Mouse (Mus musculus) gastrocnemius, postnatal 36 days (tissue): ENCODE measurements at regions not wholly inside any gene's neighbourhood (a gene's known extent, or its start where the extent isn't known, plus 50 kb on each side); places are given as distances from the start of the nearest gene placed in this dataset.

Experiments used
- DNase-seq, 2 experiments: peaks; one replicate each; pipeline ENCODE4 v3.0.0; 2022
- intact Hi-C: fragments of 180-260 bp; cut with DNase I; formaldehyde crosslinking; loops from one replicate; pipeline ENCODE4 v1.15.1; 2025

DNA sequence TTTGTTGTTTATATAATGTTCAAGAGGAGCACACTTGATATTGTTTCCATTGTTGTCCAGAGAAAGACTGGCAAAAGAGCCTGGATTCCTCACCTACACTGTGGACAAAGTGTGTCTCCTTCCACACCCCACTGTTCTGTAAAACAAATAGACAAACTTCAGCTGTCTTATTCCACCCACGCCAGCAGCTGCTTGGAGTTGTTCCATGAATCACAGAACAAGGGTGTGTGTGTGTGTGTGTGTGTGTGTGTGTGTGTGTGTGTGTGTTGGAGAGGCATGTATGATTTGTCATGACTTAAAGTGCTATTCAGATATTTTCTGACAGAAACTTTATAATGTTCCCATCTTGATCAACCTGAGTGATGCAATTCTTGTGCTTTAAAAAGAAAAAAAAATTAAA, 114.1 kb upstream of the Rap2b start:
- peak in 1 of 2 experiments; percentile 8 for DNase-seq
- intact Hi-C loops, result no loop called here

DNA sequence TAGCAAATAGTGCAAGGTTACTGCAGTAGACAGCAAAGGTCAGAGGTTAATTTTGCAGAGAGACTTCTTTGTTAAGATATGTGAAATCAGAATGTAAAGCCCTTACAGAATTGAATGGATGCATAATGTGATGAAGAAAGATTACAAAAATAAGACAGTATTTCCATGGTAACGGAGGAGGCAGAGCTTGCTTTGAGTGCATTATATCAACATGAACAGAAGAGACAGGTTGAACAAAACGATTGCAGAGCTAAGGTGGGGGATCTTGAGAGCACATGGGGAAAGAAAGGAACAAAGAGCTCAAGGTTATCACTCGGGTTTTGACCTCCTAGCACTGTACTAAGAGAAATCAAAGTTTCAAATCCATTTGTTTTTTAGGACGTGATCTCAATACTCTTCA, 106.2 kb upstream of the Rap2b start:
- DNase-seq, result no peak
- intact Hi-C loops, result no loop called here

DNA sequence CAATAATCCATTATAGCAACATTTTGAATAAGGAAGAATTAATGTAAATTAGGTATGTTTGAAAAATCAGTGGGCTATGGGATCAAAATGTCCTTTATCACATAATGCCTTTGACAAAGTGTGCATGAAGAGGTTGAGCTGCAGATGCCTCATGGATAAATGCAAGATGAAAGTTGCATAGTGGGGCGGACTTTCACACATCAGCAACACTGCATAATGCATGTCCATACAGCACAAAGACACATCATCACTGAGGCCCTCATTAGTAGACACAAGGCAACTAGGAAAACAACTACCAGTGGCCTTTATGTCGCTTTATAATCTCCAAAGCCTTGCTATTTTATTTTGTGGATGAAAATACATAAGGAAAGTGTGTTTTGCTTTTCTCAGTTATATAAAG, 105.8 kb upstream of the Rap2b start:
- intact Hi-C loops, result no loop called here
- no peak for DNase-seq

DNA sequence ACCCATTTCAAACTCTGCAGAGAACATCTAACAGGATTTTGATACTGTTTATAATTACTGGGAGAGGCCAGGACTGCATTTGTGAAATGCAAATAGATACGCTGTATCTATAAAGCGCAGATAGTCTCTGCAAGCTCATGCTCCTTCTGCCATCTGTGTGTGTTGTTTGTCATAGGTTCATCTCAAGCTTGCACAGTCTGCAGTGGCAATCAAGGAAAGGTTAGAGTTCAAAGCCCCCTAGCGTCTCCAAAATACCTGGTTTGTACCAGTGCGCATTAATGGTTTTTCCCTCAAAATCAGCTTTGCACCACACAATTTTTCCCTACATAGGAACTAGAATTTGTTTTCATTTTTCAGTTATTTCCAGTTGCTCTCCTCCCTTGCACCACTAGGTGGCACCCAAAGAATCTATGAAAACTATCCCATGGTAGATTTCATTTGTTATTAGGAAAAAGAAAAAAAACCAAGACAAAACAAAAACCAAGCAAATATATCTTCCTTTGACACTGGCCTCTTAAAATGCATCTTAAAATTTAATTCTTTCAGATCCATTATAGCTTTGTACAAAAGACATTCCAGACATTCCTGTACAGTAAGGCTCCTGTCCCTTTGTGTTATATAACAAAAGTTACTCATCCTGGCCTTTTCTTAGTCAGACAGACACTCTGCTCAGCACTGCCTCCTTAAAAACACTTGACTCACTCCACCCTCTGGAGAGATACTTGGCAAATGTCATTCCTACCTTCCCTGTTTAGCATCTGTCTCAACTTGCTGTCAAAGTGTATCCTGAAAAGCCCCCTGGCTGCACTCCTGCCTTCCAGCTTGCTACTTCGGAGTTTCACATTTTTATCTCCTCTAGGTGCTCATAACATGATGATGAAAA, 92.7 kb upstream of the Rap2b start:
- intact Hi-C loops, result no loop called here
- no peak for DNase-seq

DNA sequence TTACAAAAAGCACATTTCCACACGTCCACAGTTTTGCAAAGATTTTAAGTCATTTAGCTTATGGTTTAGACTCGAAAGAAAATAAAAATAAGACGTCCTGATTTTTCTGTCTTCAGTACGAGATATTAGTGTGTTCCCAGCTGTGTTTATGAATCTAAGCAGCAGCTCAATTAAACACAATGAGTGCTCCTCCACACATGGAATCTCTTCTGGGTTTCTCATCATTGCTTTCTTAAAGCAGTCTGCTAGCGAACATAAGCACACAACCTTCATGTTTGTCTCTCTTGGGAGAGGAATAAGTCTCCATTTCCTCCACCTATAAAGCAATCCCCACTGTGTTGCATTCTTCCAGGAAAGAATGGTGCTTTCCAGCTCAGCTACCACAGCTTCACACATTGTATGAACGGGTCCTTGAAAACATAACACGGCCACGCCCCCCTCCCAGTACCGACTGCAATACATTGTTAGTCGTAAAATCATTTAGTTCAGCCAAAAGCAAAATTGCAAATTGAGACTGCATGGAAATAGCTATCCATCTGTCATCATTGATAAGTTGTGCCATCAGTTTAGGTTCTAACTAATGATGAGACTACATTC, 75.4 kb upstream of the Rap2b start:
- DNase-seq, result no peak
- intact Hi-C loops, result no loop called here

DNA sequence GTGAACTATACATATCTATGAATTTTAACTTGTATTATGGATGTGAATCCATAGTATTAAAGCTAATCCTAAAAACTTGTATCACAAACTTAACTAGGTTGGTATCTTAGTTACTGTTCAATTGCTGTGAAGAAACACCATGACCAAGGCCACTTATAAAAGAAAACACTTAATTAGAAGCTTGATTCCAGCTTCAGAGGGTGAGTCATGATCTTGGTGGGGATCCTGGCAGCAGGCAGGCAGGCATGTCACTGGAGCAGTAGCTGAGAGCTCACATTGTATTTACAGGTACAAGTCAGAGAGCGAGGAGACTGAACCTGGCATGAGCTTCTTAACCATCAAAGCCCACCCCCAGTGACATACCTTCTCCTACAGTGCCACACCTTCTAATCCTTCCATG, 73.2 kb upstream of the Rap2b start:
- no peak for DNase-seq
- intact Hi-C loops, result no loop called here

DNA sequence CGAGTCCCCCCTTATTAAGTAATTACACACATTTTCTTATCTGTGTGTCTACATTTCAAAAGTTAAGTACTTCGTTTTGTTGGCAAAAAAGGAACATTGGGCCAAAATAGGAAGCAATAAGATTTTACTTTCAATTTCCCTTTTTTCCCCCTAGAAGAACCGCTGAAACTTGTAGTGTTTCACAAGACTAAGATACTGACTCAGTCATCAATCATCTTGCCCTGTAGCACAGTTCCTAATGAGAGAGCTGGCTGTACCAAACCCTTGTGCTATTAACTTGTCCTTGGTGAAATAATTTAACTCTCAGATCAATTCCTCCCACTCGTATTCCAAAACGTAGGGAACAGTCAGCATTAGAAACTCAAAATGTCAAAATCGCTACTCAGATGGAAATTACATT, 66.6 kb upstream of the Rap2b start:
- intact Hi-C loops, result no loop called here
- no peak for DNase-seq

DNA sequence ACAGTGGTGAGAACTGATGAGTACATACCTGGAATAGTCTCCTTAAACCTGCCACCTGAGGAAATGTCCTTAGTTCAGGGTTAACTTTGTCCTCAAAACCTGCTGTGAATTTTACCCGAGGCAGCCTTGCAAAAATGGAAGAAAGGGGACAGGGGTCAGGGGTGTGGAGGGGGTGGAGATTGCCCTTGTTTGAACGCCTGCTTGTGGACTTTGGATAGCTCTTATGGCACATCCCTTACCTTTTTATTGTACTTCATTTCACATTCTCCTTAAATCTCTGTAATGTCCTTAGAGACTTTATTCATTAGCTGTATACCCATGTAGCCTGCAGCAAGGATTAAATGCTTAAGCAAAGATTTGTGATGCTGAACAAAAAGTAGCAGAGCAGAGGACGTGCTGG, 64.1 kb upstream of the Rap2b start:
- DNase-seq, result no peak
- intact Hi-C loops, result no loop called here

DNA sequence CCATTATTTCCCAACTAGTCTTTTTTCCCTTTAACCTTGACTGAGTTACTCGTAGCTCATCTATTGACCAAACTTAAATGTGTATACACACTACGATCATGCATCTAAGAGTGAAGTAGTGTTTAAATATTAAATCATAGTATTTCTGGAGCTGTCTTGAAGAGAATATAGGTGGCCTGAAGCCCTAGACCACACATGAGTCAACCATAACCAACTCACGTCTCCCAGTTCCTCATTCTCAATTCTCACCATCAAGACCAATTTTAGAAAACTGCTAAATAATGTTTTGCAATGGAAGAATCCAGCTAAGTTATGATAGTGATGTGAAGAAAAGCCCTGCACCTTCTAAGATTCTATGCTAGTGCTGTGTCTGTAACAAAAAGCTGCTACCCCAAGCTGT, 59.2 kb upstream of the Rap2b start:
- intact Hi-C loops, result no loop called here
- no peak for DNase-seq

DNA sequence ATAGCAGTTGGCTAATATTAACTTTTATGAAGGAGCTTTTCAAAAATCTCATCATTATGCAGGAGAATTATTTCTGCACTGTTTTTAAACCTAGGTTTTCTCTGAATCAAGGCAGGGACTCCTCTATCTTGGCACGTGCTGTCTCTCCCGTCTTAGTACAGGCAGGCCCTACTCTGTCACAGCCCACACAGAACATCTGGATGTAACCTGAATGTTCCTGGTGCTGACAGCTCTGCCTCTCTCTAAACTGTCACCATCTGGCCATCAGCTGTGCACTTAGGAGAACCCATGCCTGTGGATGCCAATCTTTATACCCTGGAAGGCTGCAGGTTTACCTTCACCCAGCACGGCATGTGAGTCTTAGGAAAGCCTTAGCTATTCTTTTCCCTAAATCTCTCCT, 58.0 kb upstream of the Rap2b start:
- intact Hi-C loops, result no loop called here
- no peak for DNase-seq

DNA sequence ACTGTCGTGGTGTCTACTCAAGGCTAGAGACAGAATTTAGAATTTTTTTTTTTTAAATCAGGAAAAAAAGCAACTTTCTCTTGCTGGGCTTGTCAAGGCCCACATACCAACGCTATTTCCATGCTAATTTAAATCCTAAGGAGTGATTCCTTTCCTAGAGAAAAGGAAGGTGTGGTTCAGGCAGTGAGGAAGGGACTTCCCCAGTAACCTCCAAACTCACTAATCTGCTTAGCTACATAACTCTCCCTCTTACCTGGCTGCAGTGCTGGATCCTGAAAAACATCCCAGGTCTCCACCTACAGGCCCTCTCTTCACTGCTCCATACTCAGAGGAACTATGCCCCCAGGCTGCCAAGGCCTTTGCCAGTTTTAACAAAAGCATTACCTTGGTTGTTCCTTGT, 55.1 kb upstream of the Rap2b start:
- DNase-seq, result no peak
- intact Hi-C loops, result no loop called here

DNA sequence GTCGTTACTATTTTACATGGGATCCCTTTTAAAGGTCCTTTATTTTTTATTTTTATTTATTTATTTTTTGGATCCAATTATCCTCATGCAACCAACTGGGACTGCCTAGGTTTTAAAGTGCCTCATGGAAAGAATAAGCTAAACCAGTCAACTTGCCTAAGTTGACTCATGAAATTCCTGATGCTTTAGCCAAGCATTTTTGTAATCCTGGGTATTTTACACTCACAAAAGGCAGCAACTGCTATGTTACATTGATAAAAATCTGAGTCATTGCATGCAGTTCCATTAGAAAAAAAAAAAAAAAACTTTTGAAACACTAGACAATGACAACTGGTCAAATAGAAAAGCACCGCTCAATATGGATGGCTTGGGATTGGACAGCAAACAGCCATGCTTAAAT, 52.7 kb upstream of the Rap2b start:
- intact Hi-C loops, result no loop called here

DNA sequence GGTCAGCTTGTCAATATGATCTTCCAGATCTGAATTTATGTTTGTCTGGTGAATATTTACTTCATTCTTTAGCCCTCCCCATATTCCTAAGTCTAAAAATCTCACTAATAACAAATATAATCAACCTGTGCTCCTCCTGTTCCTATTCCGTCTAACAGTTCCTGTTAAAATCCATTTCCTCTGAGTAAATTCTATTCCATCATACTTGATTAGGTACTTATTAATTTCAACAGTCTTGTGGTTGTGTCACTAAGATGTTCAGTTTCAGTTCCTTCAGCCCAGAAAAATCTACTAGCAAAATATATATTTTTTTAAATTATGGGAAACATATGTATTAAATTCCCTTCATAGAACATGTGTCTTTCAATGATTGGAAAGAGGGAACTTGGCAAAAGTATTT, 52.2 kb upstream of the Rap2b start:
- intact Hi-C loops, result no loop called here

More for the DNA sequence above, 52.7 kb upstream of the Rap2b start:
- no peak for DNase-seq

More for the DNA sequence above, 52.2 kb upstream of the Rap2b start:
- no peak for DNase-seq
